Mouse (Mus musculus) left cerebral cortex, postnatal 36 days (tissue): ENCODE results near the gene Ubap2l. TPM values are rescaled to one million over a fixed set of nuclear protein-coding genes. Genes with fewer than 3 reads are reported as not detected.
A peak's percentile ranks its signal among the peaks of the same experiment; 100 is the strongest.

Experiments used
- DNase-seq, 2 experiments: peaks; one replicate each; pipeline ENCODE4 v3.0.0; 2021 to 2022; ENCODE audit warnings: low spot score in 2 of 2, mixed read lengths in 1 of 2
- intact Hi-C: fragments of 180-260 bp; cut with DNase I; formaldehyde crosslinking; loops from one replicate; pipeline ENCODE4 v1.15.1; 2025
- total RNA-seq, 2 experiments: library from RNA; stranded (reverse); gene quantifications; 2 replicates each; pipeline ENCODE4 v1.2.3; 2021

Ubap2l gene
- total RNA-seq, 2 experiments from 2014 or later: 165 to 202 TPM

DNA sequence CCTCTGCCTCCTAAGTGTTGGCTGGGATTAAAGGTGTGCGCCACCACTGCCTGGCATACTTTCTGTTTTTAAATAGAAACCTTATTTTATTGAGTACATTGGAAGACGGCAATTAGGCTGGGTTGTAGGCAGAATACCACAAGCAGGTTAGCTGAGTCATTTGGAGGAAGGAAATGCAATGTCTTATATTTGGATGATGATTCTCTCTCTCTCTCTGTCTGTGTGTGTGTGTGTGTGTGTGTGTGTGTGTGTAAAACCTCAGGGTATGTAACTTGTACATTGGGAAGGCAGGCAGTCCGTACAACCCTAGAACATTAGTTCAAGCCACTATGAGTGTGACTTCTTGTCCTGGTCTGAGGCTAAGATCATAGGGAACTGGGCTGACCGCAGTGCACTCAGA is 64.6 kb downstream of the Ubap2l start:
- no peak for DNase-seq
- intact Hi-C loops: no loop called here

DNA sequence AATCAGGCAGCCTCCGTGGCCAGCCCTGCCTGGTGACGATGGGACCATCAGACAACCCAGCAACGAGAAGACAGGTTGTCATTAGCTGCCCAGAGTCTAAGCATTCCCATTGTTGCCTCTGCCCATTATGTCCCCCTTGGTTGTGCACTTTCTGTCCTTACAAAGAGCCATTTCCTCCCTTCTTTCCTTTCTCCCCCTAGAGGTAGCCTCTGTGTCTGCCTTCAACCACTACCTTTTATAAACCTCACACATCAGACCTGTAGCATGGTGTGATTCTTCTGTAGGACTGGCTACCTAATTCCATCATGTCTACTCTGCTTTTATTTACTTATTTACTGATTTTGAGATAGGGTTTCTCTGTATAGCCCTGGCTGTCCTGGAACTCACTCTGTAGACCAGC is 65.2 kb downstream of the Ubap2l start:
- intact Hi-C loops: no loop called here
- no peak for DNase-seq

DNA sequence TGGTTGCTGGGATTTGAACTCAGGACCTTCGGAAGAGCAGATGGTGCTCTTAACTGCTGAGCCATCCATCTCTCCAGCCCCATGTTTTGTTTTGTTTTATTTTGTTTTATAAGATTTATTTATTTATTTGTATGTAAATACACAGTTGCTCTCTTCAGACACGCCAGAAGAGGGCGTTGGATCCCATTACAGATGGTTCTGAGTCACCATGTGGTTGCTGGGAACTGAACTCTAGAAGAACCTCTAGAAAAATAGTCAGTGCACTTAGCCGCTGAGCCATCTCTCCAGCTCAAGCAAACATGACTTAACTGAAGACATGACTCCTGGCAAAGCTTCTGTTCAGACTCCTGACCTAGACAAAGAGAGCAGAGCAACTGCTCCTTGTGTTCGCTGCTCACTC is 70.0 kb downstream of the Ubap2l start:
- intact Hi-C loops: no loop called here
- no peak for DNase-seq

DNA sequence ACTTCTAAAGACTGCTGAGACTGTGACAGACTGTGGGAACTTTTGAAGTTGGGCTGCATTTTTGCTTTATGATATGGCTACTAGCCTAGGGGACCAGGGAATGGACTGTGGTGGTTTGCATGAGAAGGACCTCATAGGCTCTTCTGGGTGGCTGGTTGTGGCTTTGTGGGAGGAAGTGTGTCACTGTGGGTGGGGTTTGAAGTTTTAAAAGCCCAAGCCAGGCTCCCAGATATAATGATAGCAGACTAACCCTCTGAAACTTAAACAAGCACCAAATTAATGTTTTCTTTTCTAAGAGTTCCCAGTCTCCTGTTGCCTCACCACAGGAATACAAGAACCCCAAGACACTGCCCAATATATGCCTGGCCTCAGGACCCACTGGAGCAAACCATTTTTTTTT is 75.6 kb downstream of the Ubap2l start:
- no peak for DNase-seq
- intact Hi-C loops: no loop called here

DNA sequence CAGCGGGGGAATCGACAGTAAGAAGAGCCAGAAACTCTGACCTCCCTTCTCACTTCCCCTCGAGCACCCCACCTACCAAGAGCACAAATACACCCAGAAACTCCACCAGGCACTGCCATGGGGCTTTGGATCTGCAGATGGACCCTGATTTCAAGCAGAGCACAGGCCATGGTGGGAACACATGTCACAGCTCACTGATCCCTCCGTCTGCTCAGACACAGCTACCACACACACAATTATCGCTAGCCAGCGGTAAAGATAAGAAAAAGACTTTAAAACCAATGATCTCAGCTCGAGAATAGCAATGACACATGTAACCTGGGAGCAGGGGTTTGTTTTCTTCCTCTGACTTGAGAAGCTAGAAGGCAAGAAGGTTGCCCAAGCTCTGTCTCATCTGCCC is 83.9 kb downstream of the Ubap2l start:
- DNase-seq: no peak
- intact Hi-C loops: no loop called here

DNA sequence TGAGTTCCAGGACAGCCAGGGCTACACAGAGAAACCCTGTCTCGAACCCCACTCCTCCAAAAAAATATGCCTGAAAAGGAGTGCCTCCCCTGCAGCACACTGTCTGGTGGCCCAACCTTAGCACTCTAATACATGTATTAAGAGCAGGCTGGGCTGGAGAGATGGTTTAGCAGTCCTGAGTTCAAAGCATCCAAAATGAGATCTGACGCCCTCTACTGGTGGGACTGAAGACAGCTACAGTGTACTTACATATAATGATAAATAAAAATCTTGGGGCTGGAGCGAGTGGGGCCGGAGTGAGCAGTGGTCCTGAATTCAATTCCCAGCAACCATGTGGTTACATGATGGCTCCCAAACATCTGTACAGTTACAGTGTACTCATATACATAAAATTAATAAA is 85.5 kb downstream of the Ubap2l start:
- intact Hi-C loops: no loop called here

DNA sequence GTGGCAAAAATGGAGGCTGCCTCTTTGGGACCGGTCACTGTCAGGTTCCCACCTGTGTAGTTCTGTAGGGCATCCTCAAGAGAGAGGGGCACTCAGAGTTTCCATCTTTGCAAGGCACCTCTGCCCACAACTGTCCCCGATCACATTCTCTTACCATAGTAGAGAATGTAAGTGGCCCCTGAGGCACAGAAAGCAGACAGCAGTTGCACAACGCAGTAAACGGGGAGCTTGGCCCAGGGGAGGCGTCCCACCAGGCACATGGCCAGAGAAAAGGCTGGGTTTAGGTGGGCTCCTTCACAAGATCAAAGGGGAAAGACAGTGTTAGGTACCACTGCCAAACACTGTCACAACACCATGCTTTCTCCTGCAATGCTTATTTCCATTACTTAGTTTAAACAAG is 86.5 kb downstream of the Ubap2l start:
- no peak for DNase-seq
- intact Hi-C loops: no loop called here

More for the DNA sequence above, 85.5 kb downstream of the Ubap2l start:
- no peak for DNase-seq

DNA sequence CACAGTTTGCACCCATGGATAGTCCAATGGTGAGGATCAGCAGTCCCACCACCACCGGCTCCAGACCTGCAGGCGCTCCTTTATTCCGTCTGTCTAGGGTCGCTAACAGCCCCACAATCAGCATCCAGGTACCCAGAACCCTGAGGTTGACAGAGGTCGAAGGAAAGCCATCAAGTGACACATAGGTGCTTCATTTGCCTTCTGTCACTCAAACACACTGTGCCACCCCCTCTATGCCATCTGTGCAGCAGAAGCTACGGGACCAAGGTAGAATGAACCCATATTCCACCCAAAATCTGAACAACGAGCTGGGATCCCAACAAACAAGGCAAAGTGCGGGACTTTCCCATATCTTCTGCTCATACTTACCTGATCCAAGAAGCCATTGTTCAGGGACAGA is 86.9 kb downstream of the Ubap2l start:
- intact Hi-C loops: no loop called here
- DNase-seq: no peak

DNA sequence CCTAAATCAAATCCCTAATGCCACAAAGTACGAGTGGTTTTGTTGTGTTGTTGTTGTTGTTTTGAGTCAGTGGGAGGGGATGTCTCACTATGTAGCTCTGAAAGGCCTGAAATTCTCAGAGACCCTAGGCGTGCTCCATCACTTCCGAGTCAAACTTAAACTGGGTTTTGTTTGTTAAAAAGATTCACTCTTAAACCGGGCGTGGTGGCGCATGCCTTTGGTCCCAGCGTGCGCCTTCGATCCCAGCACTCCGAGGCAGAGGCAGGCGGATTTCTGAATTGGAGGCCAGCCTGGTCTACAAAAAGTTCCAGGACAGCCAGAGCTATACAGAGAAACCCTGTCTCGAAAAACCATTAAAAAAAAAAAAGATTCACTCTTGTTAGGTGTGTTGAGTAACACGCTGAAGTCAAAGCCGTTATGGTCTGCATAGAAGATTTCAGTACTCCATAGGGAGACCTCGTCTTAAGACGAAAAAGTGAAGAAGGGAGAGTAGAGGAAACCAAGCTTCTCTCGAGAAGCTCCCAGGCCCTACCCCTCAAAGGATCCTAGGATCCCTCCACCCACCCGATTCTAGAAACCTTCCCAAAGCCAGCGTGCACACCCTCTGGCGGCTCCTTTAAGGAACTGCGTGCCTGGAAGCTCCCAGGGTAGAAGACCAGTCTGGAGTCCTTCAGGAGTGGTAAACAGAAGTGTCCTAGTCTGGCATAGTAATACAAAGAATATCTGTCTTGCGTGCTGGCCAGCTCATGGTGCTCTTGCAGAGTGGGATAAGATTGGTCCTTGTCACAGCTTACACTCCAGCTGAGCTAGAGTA is 88.3 kb downstream of the Ubap2l start:
- intact Hi-C loops: loop anchor here (5.0 kb wide), 3 partner anchors 33 to 113 kb away; partner anchors contain the start of genes 4933434E20Rik, Hax1 and Ubap2l

DNA sequence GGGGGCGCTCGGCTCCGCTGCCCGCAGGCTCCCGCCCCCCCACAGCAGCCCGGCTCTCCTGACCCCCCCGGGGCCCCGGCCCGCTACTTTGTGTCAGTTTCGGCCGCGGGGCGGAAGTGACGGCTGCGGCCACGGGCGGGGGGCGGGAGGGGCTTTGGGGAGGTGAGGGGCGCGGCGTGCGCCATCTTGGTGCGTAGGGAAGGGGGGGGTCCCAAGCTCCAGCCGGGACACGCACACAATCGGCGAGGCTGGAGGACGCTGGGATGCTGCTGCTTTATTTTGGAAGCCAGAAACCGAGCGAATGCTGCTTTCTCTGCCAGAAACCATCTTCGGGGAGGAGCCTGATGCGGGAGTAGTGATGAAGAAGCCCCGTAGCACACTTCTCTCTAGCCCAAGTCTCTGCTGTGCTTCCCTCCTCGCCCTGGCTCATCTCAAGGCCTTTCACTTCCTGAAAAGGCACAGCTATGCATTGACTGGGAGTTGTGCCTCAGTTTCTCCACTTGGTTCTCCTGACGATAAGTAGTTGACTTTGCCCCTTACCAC is 89.1 kb downstream of the Ubap2l start, which contains the start of gene Atp8b2:
Atp8b2 (minus strand) TSS at position 288 of the 543 bp plus-strand sequence.
- intact Hi-C loops: loop anchor here (5.0 kb wide), 3 partner anchors 34 to 114 kb away; partner anchors contain the start of genes 4933434E20Rik, Hax1 and Ubap2l
- peak; percentile 63 to 70 for DNase-seq

More for the DNA sequence above, 88.3 kb downstream of the Ubap2l start:
- DNase-seq: peak; percentile 57 to 64

DNA sequence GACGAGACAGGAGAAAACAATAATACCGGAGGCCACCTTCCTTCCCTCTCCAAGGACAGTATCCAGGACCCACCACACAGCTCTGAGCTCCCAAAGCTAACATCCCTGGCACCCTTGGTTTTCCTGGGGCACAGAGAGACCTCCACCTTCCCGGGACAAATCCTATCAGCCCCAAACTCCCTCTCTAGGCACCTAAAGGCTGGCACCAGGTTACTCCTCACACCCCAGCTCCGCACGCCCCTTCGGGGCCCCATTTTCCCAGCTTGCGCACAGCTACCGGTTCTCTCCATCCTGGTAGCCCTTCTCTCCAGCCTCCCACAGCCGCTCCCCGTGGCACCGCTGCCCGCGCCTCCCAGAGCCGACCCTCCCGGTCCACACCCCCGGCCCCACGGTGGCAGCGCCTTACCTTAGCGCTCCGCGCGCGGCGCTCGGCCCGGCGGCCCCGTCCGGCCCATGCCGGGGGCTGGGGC is 89.6 kb downstream of the Ubap2l start:
- DNase-seq: peak; percentile 42 to 52
- intact Hi-C loops: loop anchor here (5.0 kb wide), 3 partner anchors 35 to 115 kb away; partner anchors contain the start of genes 4933434E20Rik, Hax1 and Ubap2l

DNA sequence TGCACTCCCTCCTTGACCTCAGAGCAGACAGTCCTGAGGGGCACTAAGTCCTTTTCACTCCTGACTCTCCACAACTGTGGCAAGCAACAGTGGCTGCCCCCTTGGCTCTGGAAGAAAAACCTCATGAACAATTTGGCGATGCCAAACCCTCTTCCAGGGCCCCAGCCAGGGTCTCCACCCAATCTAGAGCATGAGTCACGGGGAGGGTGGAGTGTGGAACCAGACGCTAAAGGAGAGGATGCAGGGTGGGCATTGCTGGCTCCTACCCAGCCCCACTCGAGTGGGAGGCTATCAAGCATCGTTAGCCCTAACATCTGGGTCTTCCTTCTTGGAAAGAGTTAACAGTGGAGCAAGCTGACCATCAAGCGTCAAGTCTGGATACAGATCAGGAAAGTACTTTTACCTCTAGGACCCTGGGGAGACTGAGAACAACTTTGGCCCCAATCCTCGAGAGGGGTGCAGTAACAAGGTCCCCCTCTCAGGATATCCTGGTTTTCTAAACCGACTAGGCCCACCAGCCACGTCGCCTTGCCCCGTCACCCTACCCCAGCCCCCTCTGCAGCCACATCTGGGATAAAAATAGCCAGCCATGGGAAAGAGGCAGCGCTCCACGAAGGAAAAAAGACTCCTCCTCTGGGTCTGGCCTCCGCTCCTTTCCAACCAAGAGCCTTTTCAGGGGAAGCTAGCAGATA is 90.2 kb downstream of the Ubap2l start:
- DNase-seq: no peak
- intact Hi-C loops: loop anchor here (5.0 kb wide), 3 partner anchors 35 to 115 kb away; partner anchors contain the start of genes 4933434E20Rik, Hax1 and Ubap2l

DNA sequence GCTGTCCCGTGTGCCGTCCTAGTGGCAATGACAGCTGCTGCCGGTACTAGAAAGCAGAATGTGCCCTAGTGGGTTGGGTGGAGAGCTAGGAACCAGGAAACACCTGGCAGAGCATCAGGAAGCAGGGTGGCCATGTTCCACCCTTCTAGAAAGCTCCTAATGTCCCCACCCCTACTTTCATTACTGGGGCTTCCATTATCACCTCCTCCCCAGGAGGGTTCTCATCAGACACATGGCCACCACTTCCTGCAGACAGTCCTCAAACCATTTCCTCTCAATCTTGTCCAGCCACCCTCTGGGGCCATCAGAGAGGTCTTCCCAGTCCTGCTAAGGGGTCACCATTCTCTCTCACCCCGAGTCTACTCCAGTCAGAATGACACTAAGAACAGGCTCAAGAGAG is 91.0 kb downstream of the Ubap2l start:
- intact Hi-C loops: loop anchor here (5.0 kb wide), 3 partner anchors 36 to 116 kb away; partner anchors contain the start of genes 4933434E20Rik, Hax1 and Ubap2l

DNA sequence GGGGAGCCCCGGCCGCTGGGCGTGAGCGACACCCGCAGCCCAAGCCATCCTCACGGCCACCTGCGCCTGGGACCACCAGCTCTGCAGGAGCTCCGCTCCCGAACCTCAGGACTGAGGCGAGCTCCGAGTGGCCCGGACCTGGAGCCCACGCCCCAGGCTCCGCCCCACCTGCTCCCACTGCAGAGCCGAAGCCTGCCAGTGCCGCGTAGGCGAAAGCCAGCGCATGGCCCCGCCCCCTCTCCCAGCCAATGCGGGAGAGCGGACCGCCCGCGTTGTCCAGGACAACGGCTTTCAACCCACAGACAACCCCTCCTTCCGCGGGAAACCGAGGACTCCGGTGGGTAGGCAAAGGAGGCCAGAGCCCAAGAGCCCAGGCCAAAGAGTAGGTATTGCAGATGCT is 92.0 kb downstream of the Ubap2l start:
- intact Hi-C loops: loop anchor here (5.0 kb wide), 3 partner anchors 37 to 117 kb away; partner anchors contain the start of genes 4933434E20Rik, Hax1 and Ubap2l

More for the DNA sequence above, 91.0 kb downstream of the Ubap2l start:
- no peak for DNase-seq

DNA sequence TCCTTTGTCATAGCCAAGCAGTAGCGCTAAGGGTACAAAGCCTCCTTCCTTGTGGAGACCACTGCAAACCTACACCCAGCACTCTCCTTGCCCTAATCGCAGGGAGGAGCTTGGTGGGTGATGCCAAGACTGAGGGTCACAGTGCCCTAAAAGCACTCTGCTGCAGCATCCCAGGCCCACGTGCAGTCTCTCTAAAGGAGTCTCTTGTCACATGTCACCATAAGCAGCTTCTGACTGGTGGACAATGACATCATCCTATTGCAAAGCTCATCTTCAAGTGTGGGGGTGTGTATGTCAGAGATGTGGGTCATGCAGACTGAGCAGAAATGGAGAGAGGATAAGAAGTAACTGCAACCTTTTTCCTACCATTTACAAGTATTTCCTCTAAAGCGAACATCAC is 93.0 kb downstream of the Ubap2l start:
- peak; percentile 59 to 62 for DNase-seq
- intact Hi-C loops: no loop called here

More for the DNA sequence above, 92.0 kb downstream of the Ubap2l start:
- peak; percentile 94 to 97 for DNase-seq

DNA sequence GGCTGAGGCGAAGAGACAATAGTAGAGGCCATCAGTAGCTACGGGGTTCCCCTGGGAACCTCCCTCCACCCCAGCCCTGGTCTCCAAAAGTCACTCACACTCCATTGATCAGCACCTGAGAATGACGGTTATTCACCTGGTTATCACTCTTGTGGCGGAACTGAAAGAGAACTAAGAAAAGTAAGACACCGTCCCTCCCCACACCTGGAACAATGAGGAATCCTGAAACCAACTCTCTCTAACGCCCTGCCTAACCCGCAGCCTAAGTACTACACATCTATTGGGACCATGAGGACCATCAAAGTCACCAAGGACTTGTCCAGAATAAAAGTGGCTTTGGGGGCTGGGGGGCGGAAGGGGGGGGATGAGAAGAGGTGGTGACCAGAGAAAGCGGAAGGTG is 94.5 kb downstream of the Ubap2l start:
- intact Hi-C loops: no loop called here
- DNase-seq: no peak

DNA sequence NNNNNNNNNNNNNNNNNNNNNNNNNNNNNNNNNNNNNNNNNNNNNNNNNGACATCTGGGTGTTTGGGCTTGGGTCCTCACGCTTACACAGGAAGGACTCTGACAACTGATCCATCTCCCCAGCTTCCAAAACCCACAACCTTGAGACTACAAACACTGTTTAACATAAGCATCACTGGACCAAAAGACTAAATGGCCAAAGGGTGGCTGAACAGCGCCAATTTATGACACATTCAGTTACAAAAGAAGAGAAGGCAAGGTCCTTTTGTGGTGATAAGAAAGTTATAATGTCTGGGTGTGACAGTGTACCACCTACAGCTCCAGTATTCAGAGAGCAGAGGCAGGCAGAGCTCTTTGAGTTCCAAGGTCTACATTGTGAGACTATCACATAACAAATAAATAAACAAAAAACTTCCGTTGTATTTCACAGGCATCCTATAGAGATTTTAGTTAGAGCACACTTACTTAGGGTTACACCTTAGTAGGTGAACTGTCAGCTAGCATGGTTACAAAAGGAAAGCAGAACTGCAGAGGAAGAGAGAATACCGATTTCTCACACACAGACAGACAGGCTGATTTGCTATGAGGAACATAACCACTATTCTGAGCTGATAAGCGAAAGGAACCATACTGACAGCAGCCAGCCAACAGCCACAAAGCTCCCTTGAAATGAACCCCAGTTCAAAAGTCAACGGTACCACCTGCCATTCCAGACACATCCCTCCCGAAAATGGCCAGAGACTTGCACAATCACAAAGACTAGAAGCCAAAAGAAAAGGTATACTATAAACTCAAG is 96.1 kb downstream of the Ubap2l start:
- intact Hi-C loops: no loop called here
- DNase-seq: no peak

DNA sequence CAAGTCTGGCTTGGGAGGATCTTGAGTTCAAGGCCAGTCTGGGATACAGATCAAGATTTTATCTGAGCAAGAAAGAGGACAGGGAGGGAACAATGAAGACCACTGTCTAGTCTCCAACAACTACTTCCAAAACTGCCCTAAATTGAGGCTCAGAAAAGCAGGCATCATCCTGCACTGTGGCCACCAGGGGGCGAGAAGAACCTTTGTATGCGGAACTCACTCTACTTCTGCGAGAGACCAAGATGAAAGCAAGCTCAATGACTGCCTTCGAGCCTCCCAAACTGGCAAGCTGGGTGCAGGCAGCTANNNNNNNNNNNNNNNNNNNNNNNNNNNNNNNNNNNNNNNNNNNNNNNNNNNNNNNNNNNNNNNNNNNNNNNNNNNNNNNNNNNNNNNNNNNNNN is 99.0 kb downstream of the Ubap2l start:
- intact Hi-C loops: no loop called here
- peak; percentile 59 to 76 for DNase-seq
